Mouse (Mus musculus) G1E (cell line): ENCODE results near the gene Herpud1. TPM values are rescaled to one million over a fixed set of nuclear protein-coding genes. Genes with fewer than 3 reads are reported as not detected.
A peak's percentile ranks its signal among the peaks of the same experiment; 100 is the strongest.

Experiments used
- ATAC-seq: 2 replicates; pipeline ENCODE4 v1.8.0; 2016; ENCODE audit warnings: mild to moderate bottlenecking; ENCODE audit not compliant: insufficient number of reproducible peaks, poor library complexity, low FRiP score, severe bottlenecking; ENCODE audit errors: extremely low read depth
- DNase-seq: peaks from one replicate; pipeline ENCODE4 v3.0.0; 2012; ENCODE audit warnings: low spot score
- H3K27me3 ChIP-seq: 2 replicates; pipeline ENCODE4 v1.6.1; 2012; ENCODE audit warnings: mild to moderate bottlenecking, low read length, inconsistent platforms; ENCODE audit not compliant: insufficient read depth
- H3K36me3 ChIP-seq: replicated peaks from 2 replicates; pipeline ENCODE3; 2012; ENCODE audit warnings: mild to moderate bottlenecking, inconsistent platforms
- H3K4me1 ChIP-seq: 2 replicates; pipeline ENCODE4 v1.6.1; 2012; ENCODE audit warnings: low read depth, low read length, inconsistent platforms, mixed read lengths; ENCODE audit not compliant: insufficient read depth
- H3K4me3 ChIP-seq: 2 replicates; pipeline ENCODE4 v1.5.1; 2012; ENCODE audit warnings: low read depth, mild to moderate bottlenecking, inconsistent platforms, low read length, moderate library complexity, mixed read lengths
- H3K9me3 ChIP-seq: replicated peaks from 2 replicates; pipeline ENCODE4 v1.6.1; 2012; ENCODE audit warnings: inconsistent platforms
- CTCF ChIP-seq: IDR thresholded peaks from 2 replicates; pipeline ENCODE4 v1.5.1; 2012; ENCODE audit warnings: low read depth, low read length, inconsistent platforms, mixed read lengths
- GATA1 ChIP-seq: IDR thresholded peaks from 2 replicates; pipeline ENCODE4 v1.6.1; 2012; ENCODE audit warnings: borderline replicate concordance, low read length, inconsistent platforms, mixed read lengths
- GATA2 ChIP-seq: IDR thresholded peaks from 2 replicates; pipeline ENCODE4 v1.6.1; 2012; ENCODE audit warnings: low read depth, low read length, inconsistent platforms, borderline replicate concordance
- POLR2AphosphoS5 ChIP-seq: IDR thresholded peaks from 2 replicates; pipeline ENCODE4 v1.6.1; 2012; ENCODE audit warnings: low read depth, low read length, inconsistent platforms; ENCODE audit not compliant: insufficient replicate concordance
- TAL1 ChIP-seq: conservative IDR thresholded peaks from 2 replicates; pipeline ENCODE4 v1.6.1; 2012; ENCODE audit warnings: low read depth, low read length, inconsistent platforms, mixed read lengths
- polyA plus RNA-seq: library from polyadenylated mRNA; stranded (reverse); fragments of >175 nt; gene quantifications from 2 replicates; pipeline ENCODE4 v1.2.3, GENCODE M21; 2012
- total RNA-seq, 2 experiments: library from RNA; stranded (forward) in 1 of 2; stranded (reverse) in 1 of 2; fragments of 200-1000 nt in 1 of 2; fragments of >200 nt in 1 of 2; fragmentation: Nextera tagmentation in 1 of 2; gene quantifications; 2 replicates each; pipeline ENCODE4 v1.2.3; 2014 to 2017

Gene Herpud1
- total RNA-seq (2014; fragmentation: Nextera tagmentation) (51.7 and 54.7 TPM in 2 replicates), total RNA-seq (2017) (59.5 and 68.4 TPM in 2 replicates), polyA plus RNA-seq (46.6 and 63.0 TPM in 2 replicates)

DNA sequence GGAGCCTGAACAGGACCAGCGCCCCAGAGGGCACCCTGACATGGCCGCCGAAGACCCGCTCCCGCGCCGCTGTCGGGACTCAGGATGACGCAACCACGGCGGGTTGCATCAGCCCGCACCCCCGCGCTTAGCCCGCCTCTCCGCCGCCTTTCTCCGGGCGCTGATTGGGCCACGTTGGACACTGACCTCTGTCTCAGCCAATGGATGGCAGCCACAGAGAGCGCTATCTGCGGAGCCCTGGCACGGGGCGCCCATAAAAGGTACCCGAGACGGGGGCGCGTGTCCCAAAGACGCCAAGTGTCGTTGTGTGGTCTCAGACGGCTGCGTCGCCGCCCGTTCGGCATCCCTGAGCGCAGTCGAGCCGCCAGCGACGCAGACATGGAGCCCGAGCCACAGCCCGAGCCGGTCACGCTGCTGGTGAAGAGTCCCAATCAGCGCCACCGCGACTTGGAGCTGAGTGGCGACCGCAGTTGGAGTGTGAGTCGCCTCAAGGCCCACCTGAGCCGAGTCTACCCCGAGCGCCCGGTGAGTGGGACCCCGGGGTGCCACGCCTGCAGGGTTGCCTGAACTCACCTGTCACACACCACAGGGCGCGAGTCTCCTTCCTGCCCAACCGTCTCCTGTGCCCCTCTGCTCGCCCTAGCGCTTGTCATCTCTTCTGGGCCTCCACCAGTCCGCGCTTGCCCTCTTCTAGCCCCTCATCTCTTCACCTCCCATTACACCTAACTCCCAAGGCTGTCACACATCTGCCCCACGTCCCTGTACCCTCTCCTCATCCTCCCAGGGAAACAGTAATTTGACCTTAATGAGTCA, at the start of gene Herpud1:
TSS of gene Herpud1 (plus strand) at position 225 of the 813 bp plus-strand sequence.
- no peaks in the 10 kb centered on the region for H3K9me3 ChIP-seq
- peaks cover 27% of the 10 kb centered on the region for H3K36me3 ChIP-seq
- peak within 1 kb of the TSS; percentile 96 for H3K4me3 ChIP-seq
- DNase-seq, result peak; percentile 98
- TF ChIP-seq GATA1 (no peak), POLR2AphosphoS5 (peak; percentile 17; the same call in 1 of the 2 replicates)
- H3K27me3 ChIP-seq, result peaks cover 9% of the 10 kb centered on the region
- H3K4me1 ChIP-seq, result peaks cover 32% of the 10 kb centered on the region
- peak; percentile 94 for ATAC-seq

DNA sequence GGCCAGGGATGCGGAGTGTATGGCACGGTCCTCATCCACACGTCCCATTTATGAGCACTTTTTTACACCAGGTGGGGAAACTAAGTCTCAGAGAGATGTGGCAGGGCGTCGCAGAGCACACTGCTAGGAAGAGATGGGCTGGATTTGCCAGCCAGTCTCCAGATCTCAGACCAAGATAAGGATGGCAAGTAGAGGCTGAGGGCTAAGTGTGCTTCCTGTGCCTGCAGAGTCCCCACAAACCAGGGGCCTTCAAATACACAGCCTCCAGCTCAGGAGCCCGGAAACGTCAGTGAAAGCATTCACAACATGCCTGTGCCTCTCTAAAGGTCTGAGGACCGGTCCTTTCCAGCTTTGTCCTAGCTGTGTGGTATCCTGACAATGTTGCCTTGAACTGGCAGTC, 48.7 kb upstream of the Herpud1 start:
- H3K4me3 ChIP-seq, result no peak overlapping the region
- DNase-seq, result no peak
- 0 out of 2 replicates have a peak, but pooled peaks cover 2% of the 10 kb centered on the region for H3K4me1 ChIP-seq
- no peak for ATAC-seq
- no peaks in the 10 kb centered on the region for H3K36me3 ChIP-seq
- TF ChIP-seq GATA1, result no peak
- peaks cover 56% of the 10 kb centered on the region for H3K27me3 ChIP-seq
- no peaks in the 10 kb centered on the region for H3K9me3 ChIP-seq

DNA sequence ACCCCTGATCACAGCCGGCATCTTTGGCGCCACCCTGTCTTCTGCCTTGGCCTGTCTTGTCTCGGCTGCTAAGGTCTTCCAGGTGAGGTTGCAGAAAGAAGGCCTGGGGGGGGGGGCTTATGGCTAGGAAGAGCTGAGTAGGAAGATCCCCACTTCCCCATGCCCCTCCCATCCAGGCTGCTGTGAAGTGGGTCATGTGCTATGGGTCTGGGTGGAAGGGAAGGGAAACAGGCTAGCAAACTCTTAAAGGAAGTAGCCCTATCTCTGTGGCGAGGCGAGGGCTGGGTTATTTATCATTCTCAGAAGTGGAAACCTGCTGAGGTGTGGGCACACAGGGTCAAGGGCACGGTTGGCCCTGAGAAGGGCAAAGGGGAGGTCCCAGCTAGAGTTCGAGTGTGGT, 45.4 kb upstream of the Herpud1 start:
- Histone ChIP-seq H3K4me3 (no peak overlapping the region), H3K27me3 (peaks cover 46% of the 10 kb centered on the region), H3K9me3 (no peaks in the 10 kb centered on the region), H3K4me1 (0 out of 2 replicates have a peak, but pooled peaks cover 2% of the 10 kb centered on the region), H3K36me3 (no peaks in the 10 kb centered on the region)
- no peak for DNase-seq
- no peak for TF ChIP-seq POLR2AphosphoS5
- TF ChIP-seq TAL1, result no peak
- no peak for TF ChIP-seq CTCF
- TF ChIP-seq GATA1, result no peak
- TF ChIP-seq GATA2, result no peak
- no peak for ATAC-seq

DNA sequence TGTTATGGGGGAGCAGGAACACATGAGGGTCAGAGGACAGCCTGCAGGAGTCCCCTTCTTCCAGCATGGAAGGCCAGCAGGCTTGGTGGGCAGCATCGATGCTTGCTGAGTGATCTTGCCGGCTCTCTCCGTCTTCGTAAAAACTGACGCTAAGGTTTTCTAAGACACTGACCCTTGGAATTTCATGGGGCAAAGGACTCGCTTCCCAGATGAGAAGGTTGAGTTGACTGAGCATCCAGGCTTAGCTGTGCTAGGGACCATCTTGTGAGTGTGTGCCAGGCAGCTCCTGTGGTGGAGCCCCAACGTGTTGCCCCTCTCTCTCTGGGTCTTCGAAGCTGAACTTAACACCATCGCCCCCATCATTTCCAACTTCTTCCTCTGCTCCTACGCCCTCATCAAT, 43.5 kb upstream of the Herpud1 start:
- ATAC-seq (no peak), DNase-seq (no peak)
- Histone ChIP-seq H3K36me3 (no peaks in the 10 kb centered on the region), H3K4me1 (0 out of 2 replicates have a peak, but pooled peaks cover 2% of the 10 kb centered on the region), H3K9me3 (no peaks in the 10 kb centered on the region), H3K27me3 (peaks cover 41% of the 10 kb centered on the region), H3K4me3 (no peak overlapping the region)
- TF ChIP-seq TAL1 (no peak), GATA1 (no peak)

DNA sequence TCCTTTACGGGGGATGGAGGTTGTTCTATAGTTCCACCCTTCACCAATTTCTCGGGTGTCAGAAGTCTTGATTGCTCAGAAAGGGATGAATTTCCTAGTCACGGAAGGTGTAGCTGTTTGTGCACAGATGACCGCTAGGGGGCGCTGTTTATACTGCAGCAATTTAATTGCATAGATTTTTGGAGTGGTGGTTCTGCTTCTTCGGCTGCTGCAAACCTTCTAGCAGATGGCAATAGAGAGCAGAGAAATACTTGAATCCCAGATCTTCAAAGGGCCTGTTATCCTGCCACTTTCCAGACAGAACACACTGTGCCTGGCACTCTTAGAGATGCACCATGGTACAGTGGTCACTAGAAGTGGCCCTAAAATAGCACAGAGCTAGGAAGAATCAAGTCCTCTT, 42.9 kb upstream of the Herpud1 start:
- no peaks in the 10 kb centered on the region for H3K36me3 ChIP-seq
- ATAC-seq (no peak), DNase-seq (peak; percentile 28)
- peak; percentile 70 for TF ChIP-seq CTCF
- no peak for TF ChIP-seq GATA2
- H3K4me3 ChIP-seq, result no peak overlapping the region
- H3K4me1 ChIP-seq, result 0 out of 2 replicates have a peak, but pooled peaks cover 2% of the 10 kb centered on the region
- H3K27me3 ChIP-seq, result peaks cover 41% of the 10 kb centered on the region
- H3K9me3 ChIP-seq, result no peaks in the 10 kb centered on the region

DNA sequence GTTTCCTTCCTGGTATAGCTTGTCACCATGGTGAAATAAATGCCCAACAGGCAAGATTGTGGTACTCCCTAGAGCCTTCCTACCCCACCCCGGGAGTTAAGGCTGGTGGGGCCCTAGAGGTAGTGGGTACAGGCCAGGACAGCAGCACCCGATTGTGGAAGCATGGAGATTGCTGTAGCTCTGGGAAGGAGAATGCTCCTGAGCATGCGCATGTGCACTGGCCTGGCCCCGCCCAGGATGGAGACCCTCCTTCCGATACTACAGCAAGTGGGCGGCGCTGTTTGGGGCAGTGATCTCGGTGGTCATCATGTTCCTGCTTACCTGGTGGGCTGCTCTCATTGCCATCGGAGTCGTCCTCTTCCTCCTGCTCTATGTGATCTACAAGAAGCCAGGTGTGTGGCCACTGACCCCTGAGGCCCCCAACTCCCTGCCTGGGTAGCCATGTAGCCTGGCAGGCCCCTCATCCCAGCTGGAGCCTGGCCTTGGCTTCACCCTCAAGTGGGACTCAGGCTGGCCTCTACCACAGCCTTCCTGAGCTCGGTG, 42.4 kb upstream of the Herpud1 start:
- no peak for ATAC-seq

More for the DNA sequence above, 42.4 kb upstream of the Herpud1 start:
- Histone ChIP-seq H3K9me3 (no peaks in the 10 kb centered on the region), H3K4me3 (no peak overlapping the region), H3K27me3 (peaks cover 41% of the 10 kb centered on the region), H3K4me1 (0 out of 2 replicates have a peak, but pooled peaks cover 2% of the 10 kb centered on the region), H3K36me3 (no peaks in the 10 kb centered on the region)
- TF ChIP-seq CTCF (no peak), GATA2 (no peak), POLR2AphosphoS5 (no peak), GATA1 (no peak), TAL1 (no peak)
- DNase-seq, result no peak
